Mouse (Mus musculus): ENCODE measurements around the gene Tmem254c. TPM values are rescaled to one million over a fixed set of nuclear protein-coding genes. Genes with fewer than 3 reads are reported as not detected.
"Not testable (repeated sequence)": the region's sequence is repeated elsewhere in the genome, so short reads cannot be mapped to it uniquely, and the experiment has no call there.

Tmem254c gene
- polyA plus RNA-seq, 1 experiment, result 0.03 TPM

- H3K4me3 ChIP-seq (replicated peaks); H3K4me1 ChIP-seq (ENCODE audit: control insufficient read depth); H3K9me3 ChIP-seq (ENCODE audit: control insufficient read depth, low read length); H3K27me3 ChIP-seq (ENCODE audit: control insufficient read depth); H3K36me3 ChIP-seq (ENCODE audit: control insufficient read depth): not testable (repeated sequence)
Measured at GRCm38 (mm10) chr14:26022831-26023230, 44.3 kb downstream of the Tmem254c start.

DNA sequence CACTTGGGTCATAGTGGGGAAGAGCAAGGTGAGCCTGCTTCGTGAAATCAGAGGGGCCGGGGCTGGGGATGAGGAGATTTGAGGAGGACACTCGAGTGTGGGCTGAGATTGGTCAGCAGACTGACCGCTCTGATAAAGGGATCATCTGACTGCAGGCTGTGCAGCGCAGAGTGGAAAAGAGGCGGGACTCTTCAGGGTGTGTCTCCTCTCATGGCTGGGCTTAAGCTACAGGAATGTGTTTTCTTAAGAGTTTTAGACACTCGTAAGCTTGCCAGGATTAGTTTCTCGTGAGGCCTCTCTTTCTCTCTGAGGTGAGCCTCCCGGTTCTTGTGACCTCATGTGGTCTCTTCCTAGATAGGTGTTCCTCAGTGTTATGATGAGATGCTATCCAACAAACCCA, 45.6 kb downstream of the Tmem254c start:
- not testable (repeated sequence) for H3K36me3 ChIP-seq (ENCODE audit: control insufficient read depth); H3K4me1 ChIP-seq (ENCODE audit: control insufficient read depth); H3K9me3 ChIP-seq (ENCODE audit: control insufficient read depth, low read length); H3K27me3 ChIP-seq (ENCODE audit: control insufficient read depth); H3K4me3 ChIP-seq (replicated peaks)

- not testable (repeated sequence) for H3K27me3 ChIP-seq (ENCODE audit: control insufficient read depth); H3K4me1 ChIP-seq (ENCODE audit: control insufficient read depth); H3K36me3 ChIP-seq (ENCODE audit: control insufficient read depth); H3K9me3 ChIP-seq (ENCODE audit: control insufficient read depth, low read length); H3K4me3 ChIP-seq (replicated peaks)
Measured at GRCm38 (mm10) chr14:26016414-26016813, 50.7 kb downstream of the Tmem254c start.

Other genes starting within 250 kb of the Tmem254c start
- 0.39 and 0.42 TPM in 2 replicates for gene Anxa11, start 225.2 kb downstream of the Tmem254c start, polyA plus RNA-seq (2012)
- not detected in 2 replicates for gene Plac9a, start 164.3 kb downstream of the Tmem254c start, polyA plus RNA-seq (2012)
- gene Tmem254a, start 139.7 kb downstream of the Tmem254c start, polyA plus RNA-seq (2012), result 0.05 and 0.06 TPM in 2 replicates
- not detected in 2 replicates for gene Cphx1, start 129.1 kb downstream of the Tmem254c start, polyA plus RNA-seq (2012)
- not detected in 2 replicates for gene Duxbl1, start 88.8 kb downstream of the Tmem254c start, polyA plus RNA-seq (2012)
- gene Gm9780, start 24.6 kb downstream of the Tmem254c start, polyA plus RNA-seq (2012), result not detected in 2 replicates
- gene Cphx2, start 14.2 kb upstream of the Tmem254c start, polyA plus RNA-seq (2012), result not detected in 2 replicates
- gene Cphx3, start 14.9 kb upstream of the Tmem254c start, polyA plus RNA-seq (2012), result not detected in 2 replicates
- not detected in 2 replicates for gene Duxbl2, start 51.0 kb upstream of the Tmem254c start, polyA plus RNA-seq (2012)
- not detected in 2 replicates for gene Plac9b, start 115.1 kb upstream of the Tmem254c start, polyA plus RNA-seq (2012)
- 0.06 TPM in 1 of 2 replicates, not detected in the other for gene Tmem254b, start 139.7 kb upstream of the Tmem254c start, polyA plus RNA-seq (2012)
- gene Duxbl3, start 190.6 kb upstream of the Tmem254c start, polyA plus RNA-seq (2012), result not detected in 2 replicates

All from erythroblast, embryonic 14.5 days (primary cell).